Mouse (Mus musculus): ENCODE data around the gene Layn. TPM values are rescaled to one million over a fixed set of nuclear protein-coding genes. Genes with fewer than 3 reads are reported as not detected.

Gene Layn
- polyA plus RNA-seq, 1 experiment from 2014 or later, result 9.9 TPM

DNA sequence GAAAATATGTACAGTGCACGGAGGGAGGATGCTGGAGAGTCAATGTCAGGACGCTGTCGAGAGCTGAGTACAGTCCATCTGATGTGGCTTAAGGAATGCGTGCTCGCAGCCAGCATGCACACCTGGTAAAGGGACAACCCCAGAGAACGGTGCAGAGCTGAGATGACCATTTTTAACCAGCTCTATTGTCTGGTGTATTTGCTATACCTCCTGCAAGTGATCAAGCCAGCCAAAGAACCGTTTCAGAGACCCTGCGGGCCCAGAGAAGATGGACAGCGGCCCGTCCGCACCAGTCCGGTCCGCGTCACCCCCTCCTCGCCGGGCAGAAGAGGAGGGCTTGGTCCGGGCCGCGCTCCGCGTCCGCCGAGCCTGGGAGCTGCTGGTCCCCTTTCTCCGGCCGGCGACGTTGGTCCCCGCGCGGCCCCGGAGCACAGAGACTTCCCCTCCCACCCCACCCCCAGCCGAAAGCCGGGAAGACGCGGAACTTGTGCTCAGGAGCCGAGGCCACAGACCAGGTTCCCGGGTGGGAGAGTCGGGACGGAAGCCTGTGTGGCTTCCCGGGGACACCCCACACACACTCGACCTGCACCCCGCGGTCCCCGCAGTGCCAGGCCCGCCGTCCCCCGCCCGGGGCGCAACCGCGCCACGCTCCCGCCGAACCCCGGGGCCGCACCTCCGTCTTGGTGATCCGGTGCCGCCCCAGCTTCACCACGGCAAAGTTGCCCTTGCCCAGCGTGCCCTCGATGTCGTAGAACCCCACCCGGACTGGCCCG, 68.6 kb downstream of the Layn start:
- no peaks in the 10 kb centered on the region for H3K27me3 ChIP-seq (replicated peaks)
- H3K4me1 ChIP-seq (replicated peaks), result no peaks in the 10 kb centered on the region; the same call in 1 of the 2 replicates
- no peaks in the 10 kb centered on the region for H3K36me3 ChIP-seq
- peak overlapping the region; percentile 86 for H3K27ac ChIP-seq (ENCODE audit: poor library complexity, severe bottlenecking)
- ATAC-seq (ENCODE audit: insufficient number of reproducible peaks, low FRiP score), result peak; percentile 69
- WGBS, result under 1% methylated on average over 60 of the region's 65 CpGs
- peak overlapping the region; percentile 90 for H3K4me2 ChIP-seq
- H3K9ac ChIP-seq, result peak overlapping the region; percentile 82
- H3K9me3 ChIP-seq (replicated peaks), result no peaks in the 10 kb centered on the region
- peak overlapping the region; percentile 83 for H3K4me3 ChIP-seq

DNA sequence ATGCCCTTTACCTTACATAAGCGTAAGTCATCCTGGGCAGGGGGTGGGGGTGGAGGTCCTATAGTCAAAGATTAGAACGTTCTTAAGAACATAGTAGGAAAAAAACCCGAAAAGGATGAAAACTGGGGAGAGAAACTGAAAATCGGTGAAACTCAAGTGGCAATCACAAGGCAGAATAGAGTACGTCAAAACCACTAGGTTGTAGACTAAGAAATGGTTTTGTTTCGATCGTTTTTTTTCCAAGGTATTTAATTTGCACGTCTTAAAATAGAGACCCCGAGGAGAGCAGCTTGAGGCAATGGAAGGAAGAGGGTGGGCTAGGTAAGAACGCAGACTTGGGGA, 69.2 kb downstream of the Layn start:
- peak overlapping the region; percentile 90 for H3K4me2 ChIP-seq
- ATAC-seq (ENCODE audit: insufficient number of reproducible peaks, low FRiP score), result no peak
- no peaks in the 10 kb centered on the region; the same call in 1 of the 2 replicates for H3K4me1 ChIP-seq (replicated peaks)
- H3K36me3 ChIP-seq, result no peaks in the 10 kb centered on the region
- peak overlapping the region; percentile 82 for H3K9ac ChIP-seq
- H3K4me3 ChIP-seq, result peak overlapping the region; percentile 83
- H3K27me3 ChIP-seq (replicated peaks), result no peaks in the 10 kb centered on the region
- no peak overlapping the region for H3K27ac ChIP-seq (ENCODE audit: poor library complexity, severe bottlenecking)
- H3K9me3 ChIP-seq (replicated peaks), result no peaks in the 10 kb centered on the region
- 12% methylated on average over 10 of the region's 10 CpGs for WGBS

DNA sequence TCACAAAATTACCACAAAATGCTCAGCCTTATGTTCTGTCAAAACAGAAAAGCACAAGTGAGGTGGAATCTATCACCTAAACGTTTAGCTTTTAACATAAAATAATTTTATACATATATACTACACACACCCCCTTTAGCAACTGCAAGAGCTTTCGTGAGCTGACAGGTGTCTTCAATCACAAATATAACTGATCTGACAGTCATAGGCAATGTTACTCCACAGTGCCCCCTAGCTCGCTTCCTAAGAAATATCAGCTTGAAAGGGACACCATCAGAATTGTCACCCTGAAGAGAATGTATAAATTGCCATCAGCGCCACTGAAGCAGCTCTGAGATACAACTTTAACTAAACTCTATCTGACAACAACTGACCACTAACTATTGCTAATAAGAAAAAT, 70.0 kb downstream of the Layn start:
- 6% methylated on average over 4 of the region's 4 CpGs for WGBS
- no peaks in the 10 kb centered on the region for H3K27me3 ChIP-seq (replicated peaks)

More for the DNA sequence above, 70.0 kb downstream of the Layn start:
- no peaks in the 10 kb centered on the region; the same call in 1 of the 2 replicates for H3K4me1 ChIP-seq (replicated peaks)
- H3K9me3 ChIP-seq (replicated peaks), result no peaks in the 10 kb centered on the region
- H3K27ac ChIP-seq (ENCODE audit: poor library complexity, severe bottlenecking), result no peak overlapping the region
- no peak for ATAC-seq (ENCODE audit: insufficient number of reproducible peaks, low FRiP score)
- no peak overlapping the region for H3K9ac ChIP-seq
- H3K4me2 ChIP-seq, result no peak overlapping the region
- no peaks in the 10 kb centered on the region for H3K36me3 ChIP-seq
- H3K4me3 ChIP-seq, result no peak overlapping the region

MicroRNAs within 50 kb of the gene (microRNA counts, 519-probe panel; counts per million panel counts)
- not detected for microRNA mmu-miR-34b-3p
- 2,316 counts per million, percentile 8 among the panel's probes with 10 or more counts for microRNA mmu-miR-34b-5p
- not detected for microRNA mmu-miR-34c

Small RNA genes within 50 kb of the gene (microRNA-seq; reads per million reads assigned to microRNA genes)
- gene Mir34b, result 37.5 reads per million, percentile 39 among the genes with 10 or more reads in this experiment
- 851 reads per million, percentile 77 among the genes with 10 or more reads in this experiment for gene Mir34c

Other genes with a start within 250 kb of the Layn start
- gene Ppp2r1b, start 231.8 kb downstream of the Layn start, polyA plus RNA-seq (2016; fragmentation: Nextera tagmentation; extraction: Ambion mirVana), result 61.1 and 62.1 TPM in 2 replicates
- 18.2 and 18.7 TPM in 2 replicates for gene Sik2, start 68.0 kb downstream of the Layn start, polyA plus RNA-seq (2016; fragmentation: Nextera tagmentation; extraction: Ambion mirVana)
- gene Btg4, start 16.2 kb downstream of the Layn start, polyA plus RNA-seq (2016; fragmentation: Nextera tagmentation; extraction: Ambion mirVana), result not detected in 2 replicates
- gene 4833427G06Rik, start 25.0 kb upstream of the Layn start, polyA plus RNA-seq (2016; fragmentation: Nextera tagmentation; extraction: Ambion mirVana), result not detected in 2 replicates
- gene Gm32742, start 88.4 kb upstream of the Layn start, polyA plus RNA-seq (2016; fragmentation: Nextera tagmentation; extraction: Ambion mirVana), result not detected in 2 replicates
- gene Pou2af1, start 136.6 kb upstream of the Layn start, polyA plus RNA-seq (2016; fragmentation: Nextera tagmentation; extraction: Ambion mirVana), result not detected in 2 replicates
- gene Colca2, start 201.5 kb upstream of the Layn start, polyA plus RNA-seq (2016; fragmentation: Nextera tagmentation; extraction: Ambion mirVana), result 3.0 and 4.9 TPM in 2 replicates

Measured in heart, embryonic 12.5 days (tissue).